Mouse (Mus musculus): Measurements from ENCODE around the gene Rgs7.

Gene Rgs7

GRCm38 (mm10) chr1:175299603-175300397, 192.5 kb downstream of the Rgs7 start:
- no peak for DNase-seq

GRCm38 (mm10) chr1:175296906-175297305, 195.4 kb downstream of the Rgs7 start:
- no peak for DNase-seq

GRCm38 (mm10) chr1:175290072-175290471, 202.2 kb downstream of the Rgs7 start:
- no peak for DNase-seq

- DNase-seq: no peak
Measured at GRCm38 (mm10) chr1:175262341-175262740, 230.0 kb downstream of the Rgs7 start.

GRCm38 (mm10) chr1:175259374-175259773, 232.9 kb downstream of the Rgs7 start:
- no peak for DNase-seq

GRCm38 (mm10) chr1:175255224-175255623, 237.1 kb downstream of the Rgs7 start:
- no peak for DNase-seq

- no peak for DNase-seq
Measured at GRCm38 (mm10) chr1:175254724-175255123, 237.6 kb downstream of the Rgs7 start.

- DNase-seq: no peak
Measured at GRCm38 (mm10) chr1:175242135-175242534, 250.2 kb downstream of the Rgs7 start.

- no peak for DNase-seq
Measured at GRCm38 (mm10) chr1:175240137-175240536, 252.2 kb downstream of the Rgs7 start.

- no peak for DNase-seq
Measured at GRCm38 (mm10) chr1:175221593-175222500, 270.5 kb downstream of the Rgs7 start.

GRCm38 (mm10) chr1:175219563-175219962, 272.7 kb downstream of the Rgs7 start:
- DNase-seq: no peak

- DNase-seq: no peak
Measured at GRCm38 (mm10) chr1:175207004-175207403, 285.3 kb downstream of the Rgs7 start.

- DNase-seq: no peak
Measured at GRCm38 (mm10) chr1:175205633-175206032, 286.7 kb downstream of the Rgs7 start.

GRCm38 (mm10) chr1:175203544-175203943, 288.8 kb downstream of the Rgs7 start:
- no peak for DNase-seq

GRCm38 (mm10) chr1:175202902-175203301, 289.4 kb downstream of the Rgs7 start:
- DNase-seq: no peak

GRCm38 (mm10) chr1:175198881-175199280, 293.4 kb downstream of the Rgs7 start:
- no peak for DNase-seq

- no peak for DNase-seq
Measured at GRCm38 (mm10) chr1:175195806-175196205, 296.5 kb downstream of the Rgs7 start.

GRCm38 (mm10) chr1:175188186-175188585, 304.1 kb downstream of the Rgs7 start:
- no peak for DNase-seq

- DNase-seq: no peak
Measured at GRCm38 (mm10) chr1:175185211-175185610, 307.1 kb downstream of the Rgs7 start.

GRCm38 (mm10) chr1:175184736-175185135, 307.6 kb downstream of the Rgs7 start:
- no peak for DNase-seq

GRCm38 (mm10) chr1:175178733-175179132, 313.6 kb downstream of the Rgs7 start:
- no peak for DNase-seq

- DNase-seq: no peak
Measured at GRCm38 (mm10) chr1:175174918-175175675, 317.2 kb downstream of the Rgs7 start.

GRCm38 (mm10) chr1:175155469-175155868, 336.8 kb downstream of the Rgs7 start:
- DNase-seq: no peak

All from liver (tissue).